Mouse (Mus musculus) skeletal muscle tissue, adult 2 months (tissue): ENCODE data around the gene Tmtc4.

Experiments
- DNase-seq: peaks from one replicate; pipeline ENCODE4 v3.0.0-alpha.2; 2012; ENCODE audit warnings: low read depth, low spot score

Tmtc4 gene

DNA sequence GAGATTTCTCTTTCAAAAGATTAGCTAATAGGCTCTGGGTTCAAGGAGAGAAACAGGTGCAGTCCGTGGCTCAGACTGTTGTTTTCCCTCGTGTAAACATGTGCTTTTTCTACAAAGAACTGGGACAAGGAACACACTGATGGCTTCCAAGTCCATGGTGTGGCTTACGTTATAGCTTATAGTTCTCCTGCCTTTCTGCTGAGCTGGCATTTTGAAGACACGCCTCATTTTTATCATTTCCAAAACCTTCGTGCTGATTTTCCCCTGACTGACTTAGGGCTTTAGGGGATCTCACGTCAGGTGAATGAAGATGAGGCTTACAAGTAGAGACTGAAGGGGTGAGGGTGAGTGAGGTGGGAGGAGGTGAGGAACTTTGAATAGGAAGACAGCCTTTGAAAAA, 111.2 kb downstream of the Tmtc4 start:
- DNase-seq, result no peak

DNA sequence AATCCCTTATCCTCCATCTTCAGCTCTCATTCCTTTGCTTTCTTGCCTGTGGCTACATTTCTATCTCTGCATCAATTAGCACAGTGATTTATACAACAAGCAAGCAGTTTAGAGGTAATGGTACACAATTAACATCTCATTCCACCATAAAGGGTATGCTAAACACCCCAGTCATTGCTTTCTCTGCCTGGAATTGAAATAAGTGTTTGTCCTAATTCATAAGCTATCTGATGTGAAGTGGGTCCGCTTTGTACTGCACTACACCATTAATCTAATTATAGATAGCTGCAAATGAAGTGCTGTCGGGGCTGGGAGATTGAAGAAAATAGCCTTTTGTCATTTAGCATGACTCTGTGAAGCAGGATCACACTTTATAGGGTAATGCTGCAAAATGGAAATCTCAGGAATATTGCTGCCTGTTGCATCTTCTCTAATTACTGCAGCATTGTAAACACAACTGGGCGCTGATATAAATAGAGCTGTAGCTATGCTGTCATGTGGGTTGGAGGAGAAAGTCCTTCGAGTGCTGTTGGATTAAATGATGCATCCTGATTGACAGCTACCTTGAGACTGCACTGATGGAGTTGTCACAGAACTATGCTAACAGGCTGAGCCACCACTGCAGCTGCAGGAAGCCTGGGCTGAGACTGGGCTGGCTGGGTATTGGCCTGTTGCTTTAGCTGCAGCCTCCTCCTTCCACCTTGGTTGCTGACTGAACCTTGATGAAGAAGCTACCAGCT, 111.8 kb downstream of the Tmtc4 start:
- DNase-seq, result no peak

DNA sequence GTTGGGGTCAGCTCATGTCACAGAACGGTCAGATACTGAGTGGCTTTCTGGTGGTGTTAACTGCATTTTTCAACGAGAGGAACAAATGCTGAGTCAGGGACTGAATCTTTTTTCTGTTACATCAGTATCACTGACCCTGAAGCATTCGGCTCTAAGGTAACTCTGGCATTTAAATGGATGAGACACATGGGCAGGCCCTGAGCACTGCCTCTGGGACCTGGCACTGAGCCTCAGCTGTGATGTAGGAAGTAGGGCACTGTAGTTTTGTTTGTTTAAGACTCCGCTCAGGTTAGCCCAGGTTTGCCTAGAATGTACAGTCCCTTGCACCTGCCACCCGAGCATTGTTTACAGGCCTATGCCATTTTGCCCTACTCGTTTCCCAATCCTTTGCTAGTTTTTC, 114.0 kb downstream of the Tmtc4 start:
- DNase-seq, result no peak
